Mouse (Mus musculus) liver, embryonic 16.5 days (tissue): ENCODE measurements around the gene Parva. TPM values are rescaled to one million over a fixed set of nuclear protein-coding genes. Genes with fewer than 3 reads are reported as not detected.
A peak's percentile ranks its signal among the peaks of the same experiment; 100 is the strongest.

Source experiments
- ATAC-seq: fragments of 200-750 bp; cut with Nextera tagmentation; 2 replicates; pipeline ENCODE4 v1.8.0; 2017; ENCODE audit warnings: low read depth, mild to moderate bottlenecking, moderate number of reproducible peaks, moderate library complexity
- H3K27ac ChIP-seq: fragments of 300-500 bp; sonication (generic); 2 replicates; pipeline ENCODE4 v1.5.1; 2014; ENCODE audit warnings: mild to moderate bottlenecking, low read length
- H3K27me3 ChIP-seq: fragments of 300-500 bp; sonication (generic); 2 replicates; pipeline ENCODE4 v1.6.1; 2014; ENCODE audit warnings: low read depth, low read length, mixed read lengths; ENCODE audit not compliant: control insufficient read depth, insufficient read depth
- H3K36me3 ChIP-seq: fragments of 300-500 bp; sonication (generic); 2 replicates; pipeline ENCODE4 v1.6.1; 2014; ENCODE audit warnings: mild to moderate bottlenecking; ENCODE audit not compliant: control insufficient read depth, insufficient read depth
- H3K4me1 ChIP-seq: fragments of 300-500 bp; sonication (generic); 2 replicates; pipeline ENCODE4 v1.6.1; 2014; ENCODE audit warnings: low read depth, low read length, mixed read lengths; ENCODE audit not compliant: control insufficient read depth
- H3K4me2 ChIP-seq: fragments of 300-500 bp; sonication (generic); 2 replicates; pipeline ENCODE4 v1.6.1; 2014; ENCODE audit warnings: low read depth, low read length, mixed read lengths
- H3K4me3 ChIP-seq: fragments of 300-500 bp; sonication (generic); 2 replicates; pipeline ENCODE4 v1.5.1; 2014; ENCODE audit warnings: low read depth, mild to moderate bottlenecking, low read length
- H3K9ac ChIP-seq: fragments of 300-500 bp; sonication (generic); 2 replicates; pipeline ENCODE4 v1.6.1; 2014; ENCODE audit warnings: low read depth, low read length
- H3K9me3 ChIP-seq: fragments of 300-500 bp; sonication (generic); replicated peaks from 2 replicates; pipeline ENCODE4 v1.6.1; 2016; ENCODE audit warnings: low read length; ENCODE audit not compliant: control insufficient read depth
- WGBS: fragments of 180-500 bp; shearing (Covaris S2); extraction: QIAGEN DNeasy Blood & Tissue Kit; methylation state at CpG from one replicate; pipeline ENCODE4 v1.1.7; 2014; ENCODE audit not compliant: insufficient replicate concordance; 5-methylcytosine and 5-hydroxymethylcytosine counted together
- polyA plus RNA-seq: library from polyadenylated mRNA; unstranded; fragments of >200 nt; fragmentation: Nextera tagmentation; extraction: Ambion mirVana; gene quantifications from 2 replicates; pipeline ENCODE4 v1.2.1, GENCODE M21; 2015

Gene Parva
- polyA plus RNA-seq, 1 experiment from 2014 or later, result 9.2 TPM

GRCm38 (mm10) chr7:112446498-112446897 lies 19.2 kb downstream of the Parva start:
- no peaks in the 10 kb centered on the region for H3K9me3 ChIP-seq

GRCm38 (mm10) chr7:112449954-112450700 lies 22.8 kb downstream of the Parva start:
- Histone ChIP-seq H3K9me3 (no peaks in the 10 kb centered on the region), H3K4me3 (no peak overlapping the region), H3K9ac (no peak overlapping the region), H3K4me2 (no peak overlapping the region), H3K27me3 (no peaks in the 10 kb centered on the region), H3K27ac (peak overlapping the region; percentile 18; the same call in 1 of the 2 replicates), H3K4me1 (peaks cover 2% of the 10 kb centered on the region; the same call in 1 of the 2 replicates), H3K36me3 (no peaks in the 10 kb centered on the region)
- 50% methylated on average over 8 of the region's 8 CpGs for WGBS
- peak; percentile 87 for ATAC-seq

More at GRCm38 (mm10) chr7:112446498-112446897, 19.2 kb downstream of the Parva start:
- H3K4me2 ChIP-seq, result no peak overlapping the region
- H3K4me1 ChIP-seq, result peaks cover 5% of the 10 kb centered on the region; the same call in 1 of the 2 replicates
- no peak overlapping the region for H3K4me3 ChIP-seq
- H3K36me3 ChIP-seq, result no peaks in the 10 kb centered on the region
- no peak for ATAC-seq
- H3K27me3 ChIP-seq, result no peaks in the 10 kb centered on the region
- H3K9ac ChIP-seq, result no peak overlapping the region
- WGBS, result 41% methylated on average over 4 of the region's 4 CpGs
- no peak overlapping the region for H3K27ac ChIP-seq

- WGBS, result 34% methylated on average over 5 of the region's 5 CpGs
- Histone ChIP-seq H3K27ac (no peak overlapping the region), H3K4me1 (no peaks in the 10 kb centered on the region), H3K36me3 (no peaks in the 10 kb centered on the region), H3K9me3 (no peaks in the 10 kb centered on the region), H3K4me3 (no peak overlapping the region), H3K27me3 (no peaks in the 10 kb centered on the region), H3K9ac (no peak overlapping the region), H3K4me2 (no peak overlapping the region)
- ATAC-seq, result no peak
These were observed 25.2 kb downstream of the Parva start for GRCm38 (mm10) chr7:112452471-112452870.

GRCm38 (mm10) chr7:112453805-112454214 lies 26.5 kb downstream of the Parva start:
- H3K9me3 ChIP-seq, result no peaks in the 10 kb centered on the region
- ATAC-seq, result no peak
- no peaks in the 10 kb centered on the region for H3K27me3 ChIP-seq
- no peak overlapping the region for H3K27ac ChIP-seq
- no peaks in the 10 kb centered on the region for H3K36me3 ChIP-seq
- no peak overlapping the region for H3K4me3 ChIP-seq
- 22% methylated on average over 3 of the region's 3 CpGs for WGBS
- no peak overlapping the region for H3K4me2 ChIP-seq
- H3K9ac ChIP-seq, result no peak overlapping the region
- H3K4me1 ChIP-seq, result no peaks in the 10 kb centered on the region

GRCm38 (mm10) chr7:112454380-112454779 lies 27.1 kb downstream of the Parva start:
- H3K4me2 ChIP-seq, result no peak overlapping the region
- H3K27me3 ChIP-seq, result no peaks in the 10 kb centered on the region
- ATAC-seq, result no peak
- no peaks in the 10 kb centered on the region for H3K9me3 ChIP-seq
- no peak overlapping the region for H3K9ac ChIP-seq
- no peaks in the 10 kb centered on the region for H3K4me1 ChIP-seq
- H3K27ac ChIP-seq, result no peak overlapping the region
- H3K36me3 ChIP-seq, result no peaks in the 10 kb centered on the region
- WGBS, result 55% methylated on average over 6 of the region's 6 CpGs
- H3K4me3 ChIP-seq, result no peak overlapping the region

- Histone ChIP-seq H3K27me3 (no peaks in the 10 kb centered on the region), H3K4me1 (no peaks in the 10 kb centered on the region), H3K27ac (no peak overlapping the region), H3K9ac (no peak overlapping the region), H3K36me3 (no peaks in the 10 kb centered on the region), H3K4me3 (no peak overlapping the region), H3K9me3 (no peaks in the 10 kb centered on the region), H3K4me2 (no peak overlapping the region)
- 81% methylated on average over 2 of the region's 2 CpGs for WGBS
- ATAC-seq, result no peak
These were observed 27.6 kb downstream of the Parva start for GRCm38 (mm10) chr7:112454951-112455350.

- WGBS, result 57% methylated on average over 5 of the region's 5 CpGs
These were observed 28.3 kb downstream of the Parva start for GRCm38 (mm10) chr7:112455566-112456110.

GRCm38 (mm10) chr7:112457373-112457772 lies 30.1 kb downstream of the Parva start:
- Histone ChIP-seq H3K27ac (no peak overlapping the region), H3K4me2 (no peak overlapping the region), H3K4me1 (no peaks in the 10 kb centered on the region), H3K9ac (no peak overlapping the region), H3K27me3 (no peaks in the 10 kb centered on the region), H3K36me3 (no peaks in the 10 kb centered on the region), H3K9me3 (no peaks in the 10 kb centered on the region), H3K4me3 (no peak overlapping the region)
- no peak for ATAC-seq
- WGBS, result 65% methylated on average over 4 of the region's 4 CpGs

More at GRCm38 (mm10) chr7:112455566-112456110, 28.3 kb downstream of the Parva start:
- H3K36me3 ChIP-seq, result no peaks in the 10 kb centered on the region
- H3K4me3 ChIP-seq, result no peak overlapping the region
- H3K27ac ChIP-seq, result no peak overlapping the region
- no peak for ATAC-seq
- H3K4me2 ChIP-seq, result no peak overlapping the region
- H3K9me3 ChIP-seq, result no peaks in the 10 kb centered on the region
- no peak overlapping the region for H3K9ac ChIP-seq
- H3K27me3 ChIP-seq, result no peaks in the 10 kb centered on the region
- no peaks in the 10 kb centered on the region for H3K4me1 ChIP-seq

GRCm38 (mm10) chr7:112457920-112458319 lies 30.6 kb downstream of the Parva start:
- H3K9me3 ChIP-seq, result no peaks in the 10 kb centered on the region
- no peaks in the 10 kb centered on the region for H3K36me3 ChIP-seq
- WGBS, result 65% methylated on average over 4 of the region's 4 CpGs
- no peak overlapping the region for H3K9ac ChIP-seq
- no peak overlapping the region for H3K4me3 ChIP-seq
- no peak for ATAC-seq
- H3K4me2 ChIP-seq, result no peak overlapping the region
- no peaks in the 10 kb centered on the region for H3K27me3 ChIP-seq
- no peak overlapping the region for H3K27ac ChIP-seq
- no peaks in the 10 kb centered on the region for H3K4me1 ChIP-seq
